Mouse (Mus musculus): ENCODE measurements around the gene Ager.

Gene Ager

DNA sequence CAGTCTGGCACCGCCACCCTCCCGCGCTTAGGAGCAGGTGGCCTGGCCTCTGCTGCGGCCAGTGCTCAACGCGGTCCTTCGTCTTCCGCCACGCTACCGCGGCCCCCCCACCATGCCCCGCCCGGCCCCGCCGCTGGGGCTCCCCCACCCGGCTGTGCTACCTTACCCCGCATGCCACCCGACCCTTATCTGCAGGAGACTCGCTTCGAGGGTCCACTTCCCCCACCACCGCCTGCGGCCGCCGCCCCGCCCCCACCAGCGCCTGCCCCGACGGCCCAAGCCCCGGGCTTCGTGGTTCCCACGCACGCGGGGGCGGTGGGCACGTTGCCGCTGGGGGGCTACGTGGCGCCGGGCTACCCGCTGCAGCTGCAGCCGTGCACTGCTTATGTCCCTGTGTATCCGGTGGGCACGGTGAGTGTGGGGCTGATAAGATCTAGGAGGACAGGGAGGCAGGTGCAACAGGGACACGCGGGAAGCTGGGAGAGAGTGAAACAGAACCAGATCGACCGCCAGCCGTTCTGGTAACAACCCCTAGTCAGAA lies 33.2 kb downstream of the Ager start:
- DNase-seq (ENCODE audit: low spot score): no peak

DNA sequence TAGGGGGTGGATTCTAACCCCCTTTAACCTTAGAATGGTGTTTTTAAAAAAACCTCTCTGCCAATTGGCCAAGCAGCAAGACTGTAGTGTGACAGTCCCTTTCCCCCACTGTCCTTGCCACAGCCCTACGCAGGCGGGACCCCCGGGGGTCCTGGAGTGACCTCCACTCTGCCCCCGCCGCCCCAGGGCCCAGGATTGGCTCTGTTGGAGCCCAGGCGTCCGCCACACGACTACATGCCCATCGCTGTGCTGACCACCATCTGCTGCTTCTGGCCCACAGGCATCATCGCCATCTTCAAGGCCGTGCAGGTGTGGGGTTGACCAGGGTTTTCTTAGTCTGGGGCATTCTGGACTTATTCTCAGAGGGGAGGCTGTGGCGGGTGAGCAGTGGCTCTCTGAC lies 34.0 kb downstream of the Ager start:
- DNase-seq (ENCODE audit: low spot score): no peak

DNA sequence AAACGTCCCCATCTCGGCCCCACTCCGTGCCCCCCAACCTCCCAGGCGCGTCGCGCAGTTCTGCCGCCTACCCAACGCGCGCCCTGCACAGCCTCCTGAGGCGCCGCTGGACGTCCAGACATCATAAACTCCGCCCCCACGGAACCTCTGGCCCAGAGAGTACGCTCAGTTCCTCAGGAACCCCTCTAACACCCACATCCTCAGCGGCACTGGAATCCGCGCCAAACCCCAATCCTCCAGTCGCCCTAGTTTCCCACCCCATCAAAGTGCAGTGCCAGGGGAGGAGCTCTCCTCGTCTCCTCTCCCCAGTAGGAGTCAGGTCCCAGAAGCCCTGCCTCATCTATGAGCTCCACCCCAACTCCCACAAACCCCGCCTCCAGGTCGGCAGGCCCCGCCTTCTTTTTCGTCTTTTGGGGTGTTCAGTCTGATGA lies 34.6 kb downstream of the Ager start:
- no peak for DNase-seq (ENCODE audit: low spot score)

DNA sequence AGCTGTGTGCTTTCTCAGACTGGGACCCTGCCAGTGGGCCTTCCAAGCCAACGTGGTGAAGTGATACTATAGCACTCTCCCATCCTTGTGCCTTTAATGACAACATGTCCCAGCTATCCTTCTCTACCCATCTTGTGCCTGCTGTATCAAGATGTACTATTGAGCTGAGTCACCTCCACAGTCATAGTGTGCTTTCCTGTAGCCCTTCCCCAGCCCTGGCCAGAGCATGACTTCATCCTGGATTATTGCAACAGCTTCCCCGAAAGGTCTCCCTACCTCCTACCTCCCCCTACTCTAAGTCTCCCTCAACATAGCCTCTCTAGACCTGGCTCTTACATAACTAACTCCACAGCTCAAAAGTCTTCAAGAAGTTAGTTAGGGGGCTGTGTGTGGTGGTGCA lies 38.0 kb downstream of the Ager start:
- DNase-seq (ENCODE audit: low spot score): no peak

- peak; percentile 62 for DNase-seq (ENCODE audit: low spot score)
These were observed 39.8 kb downstream of the Ager start for GRCm38 (mm10) chr17:34637459-34637858.

DNA sequence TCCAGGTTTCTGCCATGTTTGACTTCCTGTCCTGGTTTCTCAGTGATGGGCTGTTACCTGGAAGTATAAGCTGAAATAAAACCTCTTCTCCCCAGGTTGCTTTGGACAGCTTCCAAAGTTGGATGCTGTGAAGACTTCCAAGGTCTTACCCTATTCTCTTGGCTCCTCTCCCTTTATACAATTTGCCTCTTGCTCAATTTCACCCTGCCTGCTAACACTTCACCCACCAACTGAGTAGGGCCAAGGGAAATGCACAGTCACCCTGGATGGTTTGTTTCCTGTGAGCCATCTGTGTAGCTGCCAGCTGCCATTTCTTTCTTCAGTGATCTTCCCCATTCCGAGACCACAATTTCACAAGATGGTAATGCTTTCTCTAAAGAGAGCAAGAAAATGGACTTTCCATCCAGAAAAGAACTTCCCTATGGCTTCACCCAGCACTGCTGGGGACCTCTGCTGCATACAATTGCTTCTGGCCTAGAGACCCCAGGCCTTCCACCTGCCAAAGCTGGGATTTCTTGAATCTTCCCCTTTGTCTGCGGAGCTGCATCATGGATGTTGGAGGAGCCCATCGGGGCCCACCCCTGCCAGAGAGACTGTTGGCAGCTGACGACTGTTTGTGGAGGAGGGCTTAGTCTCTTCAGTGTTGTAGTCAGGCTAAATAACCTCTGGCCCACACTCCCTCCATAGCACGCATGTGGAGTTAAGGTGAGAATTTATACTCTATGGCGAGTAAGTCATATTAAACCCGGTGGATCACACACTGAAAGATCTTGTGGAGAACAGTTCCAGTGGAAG lies 42.0 kb downstream of the Ager start:
- peak; percentile 94 for DNase-seq (ENCODE audit: low spot score)

DNA sequence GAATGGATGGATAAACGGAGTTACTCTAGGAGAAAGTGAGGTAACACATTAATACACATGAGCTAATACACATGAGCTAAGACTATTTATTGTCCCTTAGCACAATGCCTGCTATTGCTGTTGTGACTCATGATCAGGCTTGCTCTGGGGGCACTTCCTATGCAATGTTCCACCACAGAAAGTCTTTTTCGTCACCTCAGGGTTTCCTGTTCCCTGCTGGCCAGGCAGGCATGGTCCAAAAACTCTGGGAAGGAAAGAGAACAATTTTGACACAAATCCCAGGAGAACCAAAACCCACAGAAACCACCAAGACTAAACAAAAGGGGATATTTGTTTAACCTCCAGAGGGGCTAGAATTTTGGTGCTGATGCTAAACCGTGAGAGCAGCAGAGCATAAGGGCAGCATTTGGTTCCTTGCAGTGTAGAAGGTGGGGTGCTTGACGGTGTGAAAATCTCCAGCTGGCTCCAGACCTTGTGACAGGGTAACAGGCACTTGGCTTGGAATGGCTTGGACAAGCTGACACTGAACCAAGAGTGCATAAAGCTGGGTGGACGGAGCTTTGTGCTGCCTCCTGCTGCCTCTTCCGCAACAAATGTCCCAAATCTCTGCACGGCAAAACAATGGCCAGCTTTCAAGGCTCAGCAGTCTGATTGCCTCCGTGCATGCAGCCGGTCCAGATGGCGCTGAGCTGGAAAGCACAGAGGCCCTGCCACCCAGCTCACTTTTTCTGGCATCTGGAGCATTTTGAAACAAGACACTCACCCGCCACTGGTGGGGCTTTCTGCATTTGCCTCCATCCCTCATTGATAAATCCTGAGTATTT lies 43.3 kb downstream of the Ager start:
- DNase-seq (ENCODE audit: low spot score): peak; percentile 94

GRCm38 (mm10) chr17:34641945-34642344 lies 44.3 kb downstream of the Ager start:
- DNase-seq (ENCODE audit: low spot score): no peak

- DNase-seq (ENCODE audit: low spot score): no peak
These were observed 45.7 kb downstream of the Ager start for GRCm38 (mm10) chr17:34643379-34643778.

DNA sequence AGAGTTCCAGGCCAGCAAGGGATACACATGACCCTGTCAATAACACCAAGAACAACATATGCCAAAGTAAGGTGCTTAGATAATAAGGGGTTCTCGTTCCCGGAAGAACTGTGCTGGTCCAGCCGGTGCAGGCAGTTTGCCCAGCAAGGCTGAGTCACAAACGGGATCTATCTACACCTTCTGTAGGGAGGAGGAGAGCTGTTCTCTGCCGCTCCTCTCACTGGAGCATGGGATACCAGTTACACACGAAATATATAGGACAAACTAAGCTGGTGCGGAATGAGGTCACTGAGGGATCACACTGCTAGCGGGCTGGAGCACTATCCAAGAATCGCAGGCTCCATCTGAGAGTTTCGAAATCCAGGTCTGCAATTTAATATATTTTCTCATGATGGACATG lies 46.3 kb downstream of the Ager start:
- DNase-seq (ENCODE audit: low spot score): peak; percentile 58

GRCm38 (mm10) chr17:34644608-34645007 lies 46.9 kb downstream of the Ager start, which contains the start of gene Fkbpl:
Fkbpl (plus strand) TSS chr17:34644764.
- peak; percentile 100 for DNase-seq (ENCODE audit: low spot score)

DNA sequence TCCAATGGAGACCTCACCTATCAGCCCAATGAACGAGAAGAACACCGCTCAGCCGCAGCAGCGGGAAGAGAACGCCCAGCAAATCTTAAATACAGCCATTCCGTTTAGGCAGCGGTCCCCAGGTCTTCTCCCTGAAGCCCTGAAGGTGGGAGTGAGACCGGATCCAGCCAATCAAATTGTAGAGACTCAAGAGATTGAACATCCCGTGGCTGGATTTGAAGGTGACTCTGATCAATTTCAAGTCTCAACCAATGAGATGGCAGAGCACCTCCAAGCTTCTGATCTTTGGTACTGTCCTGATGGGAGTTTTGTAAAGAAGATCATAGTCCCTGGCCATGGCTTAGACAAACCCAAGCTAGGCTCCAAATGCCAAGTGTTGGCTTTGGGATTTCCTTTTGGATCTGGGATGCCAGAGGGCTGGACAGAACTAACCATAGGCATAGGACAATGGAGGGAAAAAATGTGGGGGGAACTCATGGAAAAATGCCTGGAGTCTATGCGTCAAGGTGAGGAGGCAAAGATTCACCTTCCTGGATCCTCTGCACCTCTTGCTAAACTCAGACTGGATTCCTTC lies 47.7 kb downstream of the Ager start:
- DNase-seq (ENCODE audit: low spot score): no peak

DNA sequence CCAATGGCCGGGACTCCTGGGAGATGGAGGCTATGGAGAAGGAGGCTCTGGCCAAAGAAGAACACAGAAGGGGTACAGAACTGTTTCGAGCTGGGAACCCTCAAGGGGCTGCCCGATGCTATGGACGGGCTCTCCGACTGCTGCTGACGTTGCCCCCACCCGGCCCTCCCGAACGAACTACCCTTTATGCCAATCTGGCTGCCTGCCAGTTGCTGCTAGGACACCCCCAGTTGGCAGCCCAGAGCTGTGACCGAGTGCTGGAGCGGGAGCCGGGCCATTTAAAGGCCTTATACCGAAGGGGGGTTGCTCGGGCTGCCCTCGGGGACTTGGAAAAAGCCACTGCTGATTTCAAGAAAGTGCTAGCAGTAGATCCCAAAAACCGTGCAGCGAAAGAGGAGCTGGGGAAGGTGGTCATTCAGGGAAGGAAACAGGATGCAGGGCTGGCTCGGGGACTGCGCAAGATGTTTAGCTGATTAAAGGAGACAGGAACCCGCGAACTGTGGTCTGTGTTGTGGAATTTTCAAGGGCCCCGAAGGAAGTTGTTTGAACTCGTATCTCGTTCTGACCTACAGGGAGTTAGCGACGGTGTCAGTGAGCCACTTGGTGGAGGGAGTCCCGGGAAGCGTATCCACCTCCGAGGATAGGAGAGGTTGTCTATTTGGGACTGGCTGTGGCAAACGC lies 48.3 kb downstream of the Ager start:
- no peak for DNase-seq (ENCODE audit: low spot score)

DNA sequence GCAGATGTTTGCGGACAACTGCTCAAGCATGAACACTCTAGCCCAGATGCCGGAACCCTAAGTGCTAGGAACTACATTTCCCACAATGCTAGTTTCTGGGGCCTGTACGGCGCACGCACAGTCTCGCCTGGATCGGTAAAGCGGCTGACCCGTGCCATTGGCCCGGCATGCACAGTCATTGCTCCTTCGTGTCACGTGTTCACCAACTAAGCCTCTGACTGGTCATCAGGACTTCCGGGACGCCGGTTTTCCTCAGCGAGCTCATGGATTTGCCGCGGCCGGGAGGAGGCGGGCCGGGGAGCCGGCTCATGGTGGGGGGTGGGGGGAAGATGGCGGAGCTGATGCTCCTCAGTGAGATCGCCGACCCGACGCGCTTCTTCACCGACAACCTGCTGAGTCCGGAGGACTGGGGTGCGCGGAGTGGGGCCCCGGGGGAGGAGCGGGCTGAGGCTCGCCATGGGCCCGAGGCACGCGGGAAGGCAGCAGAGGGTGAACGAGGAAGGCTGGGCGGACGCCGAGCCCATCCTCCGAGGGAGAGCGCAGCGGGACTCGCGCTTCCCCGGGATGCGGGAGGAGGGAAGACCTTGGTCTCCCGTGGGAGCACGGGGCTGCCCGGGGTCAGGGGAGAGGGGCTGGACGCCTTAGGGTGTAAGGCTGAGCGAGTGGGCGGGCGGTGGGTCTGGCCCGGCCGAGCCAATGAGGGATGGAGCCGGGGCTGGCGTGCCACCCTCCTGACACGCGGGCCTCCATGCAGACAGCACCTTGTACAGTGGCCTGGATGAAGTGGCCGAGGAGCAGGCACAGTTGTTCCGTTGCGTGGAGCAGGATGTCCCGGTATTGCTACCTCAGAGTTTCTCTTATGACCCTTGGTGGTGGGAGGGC lies 49.5 kb downstream of the Ager start, which contains the start of gene Atf6b:
Gene Atf6b, plus strand, starts transcription at position 241 of the 882 bp plus-strand sequence.
- DNase-seq (ENCODE audit: low spot score): peak; percentile 99

DNA sequence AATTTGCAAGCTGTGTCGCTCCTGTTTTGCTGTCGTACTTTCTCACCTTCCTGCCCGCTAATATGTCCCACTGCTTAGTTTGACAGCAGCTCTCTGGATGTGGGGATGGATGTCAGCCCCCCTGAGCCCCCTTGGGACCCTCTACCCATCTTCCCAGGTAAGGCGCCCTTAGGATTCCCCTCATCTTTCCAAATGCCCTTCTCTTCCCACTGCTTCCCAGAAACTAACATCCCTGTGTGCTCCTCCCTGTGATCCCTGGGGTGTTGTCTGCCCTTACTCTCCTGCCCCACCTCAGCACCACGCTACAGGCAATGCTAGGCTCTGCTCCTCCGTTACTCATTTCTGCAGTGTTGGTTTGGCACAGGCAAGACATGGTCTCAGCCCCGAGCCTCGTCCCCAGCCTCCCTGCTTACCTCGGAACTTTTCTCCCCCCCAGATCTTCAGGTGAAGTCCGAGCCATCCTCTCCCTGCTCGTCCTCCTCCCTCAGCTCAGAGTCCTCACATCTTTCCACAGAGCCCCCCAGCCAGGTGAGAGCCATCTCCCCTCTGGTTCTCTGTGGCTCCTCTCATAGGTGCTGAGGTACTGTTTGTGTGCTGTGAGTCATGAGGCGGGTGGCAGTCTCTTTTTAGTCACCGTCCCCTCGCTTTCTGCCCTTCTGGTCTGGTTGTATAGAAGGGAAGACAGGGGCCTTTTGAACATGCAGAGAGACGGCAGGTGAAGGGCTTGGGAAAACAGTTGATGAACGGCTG lies 50.7 kb downstream of the Ager start:
- no peak for DNase-seq (ENCODE audit: low spot score)

DNA sequence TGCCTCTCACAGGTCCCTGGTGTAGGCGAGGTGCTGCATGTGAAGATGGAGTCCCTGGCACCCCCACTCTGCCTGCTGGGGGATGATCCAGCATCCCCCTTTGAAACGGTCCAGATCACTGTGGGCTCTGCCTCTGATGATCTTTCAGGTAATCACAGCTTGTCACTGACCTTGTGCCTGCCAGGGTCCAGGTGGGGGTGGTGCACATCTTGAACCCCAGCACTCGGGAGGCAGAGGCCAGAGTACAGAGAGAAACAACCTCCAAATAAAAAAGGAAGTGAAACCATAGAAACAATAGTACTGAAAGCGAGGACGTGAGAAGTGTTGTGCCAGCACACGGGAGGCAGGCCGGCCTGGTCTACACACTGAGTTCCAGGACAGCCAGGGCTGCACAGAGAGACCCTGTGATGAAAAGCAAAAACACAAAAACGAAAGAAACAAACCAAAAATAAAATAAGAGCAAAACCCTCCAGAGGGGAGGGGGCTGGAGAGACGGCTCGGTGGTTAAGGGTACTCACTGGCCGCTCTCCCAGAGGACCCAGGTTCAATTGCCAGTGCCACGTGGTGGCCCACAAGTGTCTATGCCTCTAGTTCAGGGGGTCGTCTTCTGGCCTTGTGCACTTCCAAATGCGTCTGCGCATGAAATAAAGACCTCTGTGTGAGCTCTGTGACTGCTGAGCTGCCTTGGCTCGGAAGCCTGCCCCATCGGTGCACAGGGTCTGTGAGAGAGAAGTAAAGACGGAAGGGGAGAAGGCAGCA lies 51.6 kb downstream of the Ager start:
- no peak for DNase-seq (ENCODE audit: low spot score)

All from adipocyte (in vitro differentiated cells).